Mouse (Mus musculus) cerebellum, adult 2 months (tissue): Measurements from ENCODE around the gene Kansl1.

Experiments used
- CTCF ChIP-seq: fragments of 200-500 bp; IDR thresholded peaks from 2 replicates; pipeline ENCODE4 v1.5.1; 2011; ENCODE audit warnings: low read depth, mild to moderate bottlenecking, control low read depth, low read length, moderate library complexity, borderline replicate concordance; ENCODE audit not compliant: insufficient read depth
- POLR2A ChIP-seq: fragments of 200-500 bp; IDR thresholded peaks from 2 replicates; pipeline ENCODE4 v1.6.1; 2011; ENCODE audit warnings: low read length, control low read depth, borderline replicate concordance; ENCODE audit not compliant: insufficient read depth

DNA sequence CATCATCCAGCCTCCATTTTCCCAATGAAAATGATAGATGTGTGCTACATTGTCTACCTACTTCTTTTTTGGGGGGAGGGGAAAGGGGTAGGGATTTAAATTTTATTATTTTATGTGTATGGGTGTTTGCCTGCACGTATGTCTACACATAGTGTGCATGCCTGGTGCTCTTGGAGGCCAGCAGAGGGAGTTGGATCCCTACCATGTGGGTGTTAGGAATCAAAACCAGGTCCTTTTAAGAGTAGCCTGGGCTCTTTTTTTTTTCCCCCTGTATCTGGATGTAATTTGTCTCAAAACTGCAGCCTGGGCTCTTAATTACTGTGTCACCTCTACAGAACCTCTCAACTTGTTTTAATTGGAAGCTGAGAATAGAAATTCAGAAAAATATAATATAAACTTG lies 89.0 kb downstream of the Kansl1 start:
- TF ChIP-seq CTCF (peak; percentile 56; the same call in 1 of the 2 replicates), POLR2A (no peak)
